Mouse (Mus musculus): ENCODE results near the gene Abhd8. TPM values are rescaled to one million over a fixed set of nuclear protein-coding genes. Genes with fewer than 3 reads are reported as not detected.
A peak's percentile ranks its signal among the peaks of the same experiment; 100 is the strongest.

The Abhd8 gene
- polyA plus RNA-seq (2015; fragmentation: Nextera tagmentation; extraction: Ambion mirVana), result 113 and 127 TPM in 2 replicates

- H3K4me2 ChIP-seq (ENCODE audit: low read length), result peak within 1 kb of the TSS; percentile 82
- peaks cover 8% of the 10 kb centered on the region; the same call in 1 of the 2 replicates for H3K36me3 ChIP-seq (ENCODE audit: control insufficient read depth, insufficient read depth)
- peak within 1 kb of the TSS; percentile 76 for H3K9ac ChIP-seq (replicated peaks; ENCODE audit: low read depth, low read length)
- H3K27ac ChIP-seq (ENCODE audit: low read length), result peak within 1 kb of the TSS; percentile 73
- H3K9me3 ChIP-seq (ENCODE audit: control insufficient read depth, low read length), result no peaks in the 10 kb centered on the region
- ATAC-seq, result peak; percentile 84
- H3K4me1 ChIP-seq (replicated peaks; ENCODE audit: control insufficient read depth, insufficient read depth, low read length), result peaks cover 43% of the 10 kb centered on the region
- H3K27me3 ChIP-seq (replicated peaks; ENCODE audit: control insufficient read depth, insufficient read depth, low read length), result no peaks in the 10 kb centered on the region
- peak within 1 kb of the TSS; percentile 55 for H3K4me3 ChIP-seq (replicated peaks; ENCODE audit: low read length)
- under 1% methylated on average over 53 of the region's 55 CpGs for WGBS
Measured at GRCm38 (mm10) chr8:71463188-71464033, at the start of gene Abhd8. Gene Abhd8 (minus strand): TSS chr8:71463655.

- H3K36me3 ChIP-seq (ENCODE audit: control insufficient read depth, insufficient read depth), result no peaks in the 10 kb centered on the region
- no peak for ATAC-seq
- no peak within 1 kb of the TSS for H3K4me3 ChIP-seq (replicated peaks; ENCODE audit: low read length)
- H3K4me1 ChIP-seq (replicated peaks; ENCODE audit: control insufficient read depth, insufficient read depth, low read length), result peaks cover 6% of the 10 kb centered on the region; the same call in 1 of the 2 replicates
- WGBS, result 72% methylated on average over 14 of the region's 14 CpGs
- peaks cover 34% of the 10 kb centered on the region for H3K27me3 ChIP-seq (replicated peaks; ENCODE audit: control insufficient read depth, insufficient read depth, low read length)
- no peaks in the 10 kb centered on the region for H3K9me3 ChIP-seq (ENCODE audit: control insufficient read depth, low read length)
- H3K27ac ChIP-seq (ENCODE audit: low read length), result no peak within 1 kb of the TSS
- H3K4me2 ChIP-seq (ENCODE audit: low read length), result no peak within 1 kb of the TSS
- H3K9ac ChIP-seq (replicated peaks; ENCODE audit: low read depth, low read length), result no peak within 1 kb of the TSS
Measured at GRCm38 (mm10) chr8:71511644-71512043, 48.2 kb upstream of the Abhd8 start, which contains the start of gene Plvap. Gene Plvap (minus strand): TSS chr8:71511752.

GRCm38 (mm10) chr8:71509316-71509715 lies 45.9 kb upstream of the Abhd8 start:
- H3K27me3 ChIP-seq (replicated peaks; ENCODE audit: control insufficient read depth, insufficient read depth, low read length), result peaks cover 43% of the 10 kb centered on the region
- H3K4me1 ChIP-seq (replicated peaks; ENCODE audit: control insufficient read depth, insufficient read depth, low read length), result peaks cover 6% of the 10 kb centered on the region; the same call in 1 of the 2 replicates
- H3K4me3 ChIP-seq (replicated peaks; ENCODE audit: low read length), result no peak overlapping the region
- no peak overlapping the region for H3K27ac ChIP-seq (ENCODE audit: low read length)
- H3K9me3 ChIP-seq (ENCODE audit: control insufficient read depth, low read length), result no peaks in the 10 kb centered on the region
- no peaks in the 10 kb centered on the region for H3K36me3 ChIP-seq (ENCODE audit: control insufficient read depth, insufficient read depth)
- no peak overlapping the region for H3K9ac ChIP-seq (replicated peaks; ENCODE audit: low read depth, low read length)
- 72% methylated on average over 2 of the region's 2 CpGs for WGBS
- ATAC-seq, result no peak
- H3K4me2 ChIP-seq (ENCODE audit: low read length), result no peak overlapping the region

GRCm38 (mm10) chr8:71507589-71508104 lies 44.2 kb upstream of the Abhd8 start:
- Histone ChIP-seq H3K27ac (ENCODE audit: low read length) (no peak overlapping the region), H3K36me3 (ENCODE audit: control insufficient read depth, insufficient read depth) (no peaks in the 10 kb centered on the region), H3K4me1 (replicated peaks; ENCODE audit: control insufficient read depth, insufficient read depth, low read length) (peaks cover 6% of the 10 kb centered on the region; the same call in 1 of the 2 replicates), H3K27me3 (replicated peaks; ENCODE audit: control insufficient read depth, insufficient read depth, low read length) (peaks cover 43% of the 10 kb centered on the region), H3K4me2 (ENCODE audit: low read length) (peak overlapping the region; percentile 73), H3K9me3 (ENCODE audit: control insufficient read depth, low read length) (no peaks in the 10 kb centered on the region), H3K9ac (replicated peaks; ENCODE audit: low read depth, low read length) (peak overlapping the region; percentile 55), H3K4me3 (replicated peaks; ENCODE audit: low read length) (peak overlapping the region; percentile 47)
- under 1% methylated on average over 57 of the region's 61 CpGs for WGBS
- ATAC-seq, result peak; percentile 92

GRCm38 (mm10) chr8:71505979-71506378 lies 42.5 kb upstream of the Abhd8 start:
- Histone ChIP-seq H3K4me3 (replicated peaks; ENCODE audit: low read length) (no peak overlapping the region), H3K9ac (replicated peaks; ENCODE audit: low read depth, low read length) (no peak overlapping the region), H3K4me2 (ENCODE audit: low read length) (no peak overlapping the region), H3K27ac (ENCODE audit: low read length) (no peak overlapping the region), H3K36me3 (ENCODE audit: control insufficient read depth, insufficient read depth) (no peaks in the 10 kb centered on the region), H3K9me3 (ENCODE audit: control insufficient read depth, low read length) (no peaks in the 10 kb centered on the region), H3K27me3 (replicated peaks; ENCODE audit: control insufficient read depth, insufficient read depth, low read length) (peaks cover 43% of the 10 kb centered on the region), H3K4me1 (replicated peaks; ENCODE audit: control insufficient read depth, insufficient read depth, low read length) (peaks cover 6% of the 10 kb centered on the region; the same call in 1 of the 2 replicates)
- ATAC-seq, result no peak
- WGBS, result 82% methylated on average over 4 of the region's 4 CpGs

GRCm38 (mm10) chr8:71505326-71505725 lies 41.9 kb upstream of the Abhd8 start:
- no peaks in the 10 kb centered on the region for H3K9me3 ChIP-seq (ENCODE audit: control insufficient read depth, low read length)
- peaks cover 6% of the 10 kb centered on the region; the same call in 1 of the 2 replicates for H3K4me1 ChIP-seq (replicated peaks; ENCODE audit: control insufficient read depth, insufficient read depth, low read length)
- H3K9ac ChIP-seq (replicated peaks; ENCODE audit: low read depth, low read length), result no peak overlapping the region
- no peak overlapping the region for H3K27ac ChIP-seq (ENCODE audit: low read length)
- no peaks in the 10 kb centered on the region for H3K36me3 ChIP-seq (ENCODE audit: control insufficient read depth, insufficient read depth)
- no peak overlapping the region for H3K4me2 ChIP-seq (ENCODE audit: low read length)
- WGBS, result 93% methylated on average over 4 of the region's 4 CpGs
- ATAC-seq, result no peak
- H3K4me3 ChIP-seq (replicated peaks; ENCODE audit: low read length), result no peak overlapping the region
- H3K27me3 ChIP-seq (replicated peaks; ENCODE audit: control insufficient read depth, insufficient read depth, low read length), result peaks cover 39% of the 10 kb centered on the region

- no peak overlapping the region for H3K4me3 ChIP-seq (replicated peaks; ENCODE audit: low read length)
- WGBS, result 94% methylated on average over 4 of the region's 4 CpGs
Measured at GRCm38 (mm10) chr8:71504349-71504748, 40.9 kb upstream of the Abhd8 start.

GRCm38 (mm10) chr8:71498816-71499690 lies 35.6 kb upstream of the Abhd8 start:
- Histone ChIP-seq H3K36me3 (ENCODE audit: control insufficient read depth, insufficient read depth) (no peaks in the 10 kb centered on the region), H3K27ac (ENCODE audit: low read length) (no peak overlapping the region), H3K27me3 (replicated peaks; ENCODE audit: control insufficient read depth, insufficient read depth, low read length) (no peaks in the 10 kb centered on the region), H3K4me1 (replicated peaks; ENCODE audit: control insufficient read depth, insufficient read depth, low read length) (peaks cover 6% of the 10 kb centered on the region), H3K4me2 (ENCODE audit: low read length) (no peak overlapping the region), H3K9me3 (ENCODE audit: control insufficient read depth, low read length) (no peaks in the 10 kb centered on the region), H3K9ac (replicated peaks; ENCODE audit: low read depth, low read length) (no peak overlapping the region), H3K4me3 (replicated peaks; ENCODE audit: low read length) (no peak overlapping the region)
- 48% methylated on average over 15 of the region's 16 CpGs for WGBS
- no peak for ATAC-seq

More at GRCm38 (mm10) chr8:71504349-71504748, 40.9 kb upstream of the Abhd8 start:
- H3K9ac ChIP-seq (replicated peaks; ENCODE audit: low read depth, low read length), result no peak overlapping the region
- H3K4me1 ChIP-seq (replicated peaks; ENCODE audit: control insufficient read depth, insufficient read depth, low read length), result peaks cover 6% of the 10 kb centered on the region; the same call in 1 of the 2 replicates
- H3K27ac ChIP-seq (ENCODE audit: low read length), result no peak overlapping the region
- H3K4me2 ChIP-seq (ENCODE audit: low read length), result no peak overlapping the region
- H3K27me3 ChIP-seq (replicated peaks; ENCODE audit: control insufficient read depth, insufficient read depth, low read length), result peaks cover 35% of the 10 kb centered on the region
- no peaks in the 10 kb centered on the region for H3K9me3 ChIP-seq (ENCODE audit: control insufficient read depth, low read length)
- ATAC-seq, result no peak
- no peaks in the 10 kb centered on the region for H3K36me3 ChIP-seq (ENCODE audit: control insufficient read depth, insufficient read depth)
